Mouse (Mus musculus) intestine, postnatal 0 days (tissue): ENCODE data around the gene BC029722. TPM values are rescaled to one million over a fixed set of nuclear protein-coding genes. Genes with fewer than 3 reads are reported as not detected.

Experiments used
- ATAC-seq: fragments of 200-750 bp; cut with Nextera tagmentation; 2 replicates; pipeline ENCODE4 v1.8.0; 2017; ENCODE audit warnings: mild to moderate bottlenecking, moderate TSS enrichment, moderate library complexity
- H3K27ac ChIP-seq: fragments of 300-500 bp; sonication (generic); 2 replicates; pipeline ENCODE4 v1.5.1; 2014; ENCODE audit warnings: mild to moderate bottlenecking, low read depth, low read length, moderate library complexity
- H3K27me3 ChIP-seq: fragments of 300-500 bp; sonication (generic); replicated peaks from 2 replicates; pipeline ENCODE4 v1.6.1; 2014; ENCODE audit warnings: low read length, mixed read lengths; ENCODE audit not compliant: control insufficient read depth, insufficient read depth
- H3K36me3 ChIP-seq: fragments of 300-500 bp; sonication (generic); 2 replicates; pipeline ENCODE4 v1.6.1; 2014; ENCODE audit warnings: mild to moderate bottlenecking, moderate library complexity; ENCODE audit not compliant: control insufficient read depth, insufficient read depth
- H3K4me1 ChIP-seq: fragments of 300-500 bp; sonication (generic); replicated peaks from 2 replicates; pipeline ENCODE4 v1.6.1; 2014; ENCODE audit warnings: antibody characterized with exemption, low read length, mixed read lengths; ENCODE audit not compliant: control insufficient read depth, insufficient read depth
- H3K4me2 ChIP-seq: fragments of 300-500 bp; sonication (generic); replicated peaks from 2 replicates; pipeline ENCODE4 v1.6.1; 2014; ENCODE audit warnings: low read depth, mild to moderate bottlenecking, moderate library complexity
- H3K4me3 ChIP-seq: fragments of 300-500 bp; sonication (generic); 2 replicates; pipeline ENCODE4 v1.5.1; 2014; ENCODE audit warnings: low read depth, low read length
- H3K9ac ChIP-seq: fragments of 300-500 bp; sonication (generic); 2 replicates; pipeline ENCODE4 v1.6.1; 2014; ENCODE audit warnings: mild to moderate bottlenecking, low read depth, low read length
- H3K9me3 ChIP-seq: fragments of 300-500 bp; sonication (generic); 2 replicates; pipeline ENCODE4 v1.6.1; 2016; ENCODE audit warnings: mixed run types; ENCODE audit not compliant: control insufficient read depth
- CTCF ChIP-seq: sonication (generic); IDR thresholded peaks from 2 replicates; pipeline ENCODE4 v1.5.1; 2016; ENCODE audit warnings: low read depth, mild to moderate bottlenecking, control low read depth, antibody characterized with exemption, moderate library complexity
- WGBS: fragments of 180-500 bp; shearing (Covaris S2); extraction: QIAGEN DNeasy Blood & Tissue Kit; methylation state at CpG from one replicate; pipeline ENCODE4 v1.1.7; 2014; 5-methylcytosine and 5-hydroxymethylcytosine counted together
- polyA plus RNA-seq: library from polyadenylated mRNA; unstranded; fragments of >200 nt; fragmentation: Nextera tagmentation; extraction: Ambion mirVana; gene quantifications from 2 replicates; pipeline ENCODE4 v1.2.1, GENCODE M21; 2015

The BC029722 gene
- polyA plus RNA-seq, 1 experiment from 2014 or later = 42.3 TPM

DNA sequence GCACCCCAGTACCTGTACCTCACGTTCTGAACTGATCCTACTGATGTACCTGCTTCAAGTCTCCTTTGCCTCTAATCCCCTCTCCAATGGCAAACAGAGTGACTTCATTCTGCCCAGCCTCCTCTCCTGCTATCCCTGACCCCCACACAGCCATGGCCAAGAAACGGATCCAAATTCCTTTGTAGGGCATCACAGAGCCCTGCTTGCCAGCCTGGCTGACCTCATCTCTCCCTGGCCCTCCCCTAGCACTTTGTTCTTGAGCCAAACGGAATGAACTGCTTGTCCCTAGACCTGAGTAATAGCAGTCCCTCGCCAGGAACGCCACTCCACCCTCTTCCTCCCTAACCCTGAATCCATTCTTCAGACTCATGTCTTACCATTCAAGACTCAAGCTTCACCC, 12.7 kb downstream of the BC029722 start:
- Histone ChIP-seq H3K9ac (no peak overlapping the region), H3K36me3 (no peaks in the 10 kb centered on the region), H3K4me2 (no peak overlapping the region), H3K27ac (no peak overlapping the region), H3K9me3 (no peaks in the 10 kb centered on the region), H3K27me3 (no peaks in the 10 kb centered on the region), H3K4me1 (peaks cover 15% of the 10 kb centered on the region), H3K4me3 (no peak overlapping the region)
- WGBS = 69% methylated on average over 5 of the region's 5 CpGs
- TF ChIP-seq CTCF = no peak
- ATAC-seq = no peak

DNA sequence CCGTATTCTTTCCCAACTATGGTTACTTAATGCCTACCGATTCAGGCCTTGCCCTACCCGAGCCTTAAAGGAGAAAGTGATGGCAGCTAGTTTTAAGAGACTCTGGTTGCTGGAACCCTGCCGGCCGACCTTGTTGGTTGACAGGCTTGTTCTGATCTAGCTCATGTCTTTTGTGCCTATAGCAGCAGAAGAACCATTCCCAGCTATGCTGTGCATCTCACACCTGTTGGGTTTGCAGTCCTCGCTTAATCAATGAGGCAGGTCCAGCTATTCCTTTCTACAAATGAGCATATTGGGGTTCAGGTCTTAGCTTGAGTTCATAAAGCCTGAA, 13.3 kb downstream of the BC029722 start:
- TF ChIP-seq CTCF = no peak
- ATAC-seq = no peak
- Histone ChIP-seq H3K4me2 (peak overlapping the region; percentile 17; the same call in 1 of the 2 replicates), H3K9me3 (no peaks in the 10 kb centered on the region), H3K27me3 (no peaks in the 10 kb centered on the region), H3K36me3 (no peaks in the 10 kb centered on the region), H3K9ac (no peak overlapping the region), H3K27ac (no peak overlapping the region), H3K4me1 (peaks cover 15% of the 10 kb centered on the region), H3K4me3 (no peak overlapping the region)
- WGBS = 54% methylated on average over 6 of the region's 6 CpGs

DNA sequence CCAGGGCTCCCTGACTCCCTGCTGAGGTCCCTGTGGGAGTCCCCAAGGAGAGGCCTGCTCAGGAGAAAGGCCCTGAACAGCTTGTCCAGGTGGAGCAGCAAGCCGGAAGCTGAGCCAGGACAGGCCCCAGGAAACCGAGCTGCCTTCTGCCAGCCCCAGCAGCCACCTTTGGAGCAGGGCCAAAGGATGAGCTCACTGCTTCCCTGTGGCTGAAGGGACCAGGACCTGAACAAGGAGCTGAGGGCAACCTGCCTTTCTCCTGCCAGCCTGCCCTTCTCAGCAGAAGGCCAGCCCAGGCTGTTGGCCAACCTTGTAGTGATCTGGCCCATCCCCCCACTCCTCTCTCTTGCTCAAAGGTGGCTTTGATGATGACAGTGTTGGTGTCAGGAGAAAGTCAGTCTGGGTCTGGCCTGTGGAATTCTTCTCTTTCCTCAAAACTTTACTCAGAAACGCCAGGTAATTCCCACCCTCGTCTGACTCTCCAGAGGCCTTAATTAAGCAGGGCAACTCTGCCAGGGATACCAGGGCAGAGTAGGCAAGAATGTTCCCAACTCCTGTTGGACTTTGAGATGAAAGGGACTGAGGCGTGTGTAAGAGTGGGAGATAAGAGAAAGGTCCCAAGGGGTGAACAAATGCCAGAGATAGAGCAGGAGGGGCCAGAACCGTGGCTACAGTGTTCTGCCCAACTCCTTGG, 13.8 kb downstream of the BC029722 start:
- 23% methylated on average over 6 of the region's 6 CpGs for whole genome bisulfite sequencing
- ATAC-seq = peak; percentile 80
- Histone ChIP-seq H3K9me3 (no peaks in the 10 kb centered on the region), H3K4me1 (peaks cover 15% of the 10 kb centered on the region), H3K4me3 (no peak overlapping the region), H3K27me3 (no peaks in the 10 kb centered on the region), H3K9ac (no peak overlapping the region), H3K27ac (peak overlapping the region; percentile 78), H3K4me2 (peak overlapping the region; percentile 17; the same call in 1 of the 2 replicates), H3K36me3 (no peaks in the 10 kb centered on the region)
- no peak for TF ChIP-seq CTCF

DNA sequence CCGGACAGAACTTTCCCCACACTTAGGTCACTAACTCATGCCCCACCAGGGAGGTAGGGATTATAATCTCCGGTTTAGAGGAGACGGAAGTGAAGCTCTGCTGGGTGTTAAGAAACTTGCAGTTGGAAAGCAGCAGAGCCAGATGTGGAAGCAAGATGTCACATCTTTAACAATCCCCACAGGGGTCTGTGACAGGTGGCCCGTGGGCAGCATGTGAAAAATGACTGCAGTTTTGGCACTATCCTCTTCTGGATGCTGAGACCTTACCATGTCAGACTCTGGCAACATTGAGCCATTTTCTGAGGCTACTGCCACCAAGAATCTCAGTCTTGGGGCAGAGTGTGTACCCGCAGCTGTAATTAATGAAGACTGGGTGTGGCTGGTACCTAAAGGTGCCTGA, 15.2 kb downstream of the BC029722 start:
- Histone ChIP-seq H3K4me3 (no peak overlapping the region), H3K9ac (no peak overlapping the region), H3K4me2 (no peak overlapping the region), H3K27ac (no peak overlapping the region), H3K4me1 (peaks cover 15% of the 10 kb centered on the region), H3K27me3 (no peaks in the 10 kb centered on the region), H3K9me3 (no peaks in the 10 kb centered on the region), H3K36me3 (no peaks in the 10 kb centered on the region)
- WGBS = 57% methylated on average over 5 of the region's 5 CpGs
- TF ChIP-seq CTCF = no peak
- ATAC-seq = no peak

DNA sequence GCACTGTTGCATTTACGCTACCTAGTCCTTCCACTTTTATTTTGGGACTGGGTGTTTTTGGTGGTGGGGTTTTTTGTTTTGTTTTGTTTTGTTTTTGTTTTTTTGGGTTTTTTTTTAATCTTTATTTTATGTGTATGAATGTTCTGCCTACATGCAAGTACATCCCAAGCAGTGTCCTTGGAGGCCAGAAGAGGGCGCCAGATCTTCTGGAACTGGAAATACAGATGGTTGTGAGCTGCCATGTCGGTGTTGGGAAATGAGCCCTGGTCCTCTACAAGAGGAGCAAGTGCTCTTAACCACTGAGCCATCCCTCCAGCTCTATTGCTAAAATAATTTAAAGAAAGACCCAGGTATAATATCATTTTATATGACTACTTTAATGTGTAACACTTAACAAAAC, 16.5 kb downstream of the BC029722 start:
- no peak overlapping the region for H3K9ac ChIP-seq
- H3K27ac ChIP-seq = no peak overlapping the region
- no peak overlapping the region for H3K4me2 ChIP-seq
- no peak for ATAC-seq
- 67% methylated on average over 3 of the region's 3 CpGs for WGBS
- H3K9me3 ChIP-seq = no peaks in the 10 kb centered on the region
- peaks cover 15% of the 10 kb centered on the region for H3K4me1 ChIP-seq
- no peaks in the 10 kb centered on the region for H3K27me3 ChIP-seq
- peak; percentile 56 for TF ChIP-seq CTCF
- H3K4me3 ChIP-seq = no peak overlapping the region
- no peaks in the 10 kb centered on the region for H3K36me3 ChIP-seq

DNA sequence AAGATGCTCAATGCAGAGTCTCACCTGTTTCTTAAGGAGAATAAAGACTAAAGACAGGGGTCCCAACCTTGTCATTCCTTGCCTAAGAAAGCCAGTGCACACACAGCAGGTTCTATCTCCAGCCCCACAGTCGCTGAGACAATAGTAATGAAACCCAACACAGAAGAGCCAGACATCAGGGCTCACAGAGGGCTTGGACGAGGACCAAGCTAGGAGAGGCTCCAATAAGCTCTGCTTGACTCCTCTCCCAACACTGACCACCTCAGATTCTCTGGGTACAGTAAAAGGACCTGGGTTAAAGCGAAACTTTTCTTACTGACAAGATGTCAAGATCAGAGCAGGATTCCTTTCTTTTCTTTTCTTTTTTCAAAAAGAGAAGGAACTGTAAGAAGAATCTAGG, 20.6 kb downstream of the BC029722 start:
- TF ChIP-seq CTCF = no peak
- WGBS = 56% methylated on average over 3 of the region's 3 CpGs
- no peaks in the 10 kb centered on the region for H3K27me3 ChIP-seq
- no peak overlapping the region for H3K4me2 ChIP-seq
- no peak overlapping the region for H3K27ac ChIP-seq
- H3K4me3 ChIP-seq = no peak overlapping the region
- no peak overlapping the region for H3K9ac ChIP-seq
- H3K9me3 ChIP-seq = no peaks in the 10 kb centered on the region
- no peaks in the 10 kb centered on the region for H3K36me3 ChIP-seq
- ATAC-seq = no peak
- H3K4me1 ChIP-seq = no peaks in the 10 kb centered on the region
